Comparison of ENCODE assay signal across 12 mouse cellular contexts in the genomic region with DNA sequence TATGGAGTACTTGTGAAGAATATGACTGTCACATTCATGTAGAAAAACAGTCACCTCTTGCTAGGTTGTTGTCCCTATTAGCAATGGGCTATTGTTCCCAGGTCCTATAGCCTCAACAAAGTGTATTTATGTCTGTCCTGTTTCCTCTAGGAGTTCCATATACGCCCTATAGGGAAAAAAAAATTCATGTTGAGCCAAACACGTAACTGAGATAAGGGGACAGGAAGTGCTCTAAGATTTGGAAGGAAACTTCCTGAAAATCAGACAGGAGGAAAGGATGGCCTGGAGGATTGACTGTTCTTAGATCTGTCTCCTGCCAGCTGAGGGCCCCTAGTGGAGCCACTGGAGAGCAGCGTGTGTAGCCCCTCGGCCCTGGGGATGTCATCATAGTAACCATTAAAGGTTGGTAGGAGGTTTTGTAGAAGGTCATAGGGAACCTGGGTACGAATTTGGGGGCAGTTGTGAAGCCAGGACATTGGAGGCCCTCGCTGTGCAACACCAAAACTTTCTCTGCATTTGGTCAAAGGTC. TPM values are rescaled to one million over a fixed set of nuclear protein-coding genes. Genes with fewer than 3 reads are reported as not detected.
DNase-seq lines count a peak whose midpoint lies in the region; ATAC-seq and TF ChIP-seq lines count a peak whose summit lies in the region.
"Had no signal": no experiment of that assay in that cellular context is flagged by ENCODE, and none has a peak within 500 bp of the region (broad histone marks: within the 10 kb centered on the region; RNA-seq: fewer than 3 reads in every experiment).

No protein-coding gene starts in this region.

- peaks cover 8% of the 10 kb centered on the region; the same call in 1 of the 2 replicates for H3K4me1 ChIP-seq in liver, adult 2 months (ENCODE audit: control insufficient read depth, insufficient read depth, low read length)

- H3K4me3 ChIP-seq in liver, adult 2 months (ENCODE audit: insufficient read depth, low read depth, low read length), result no peak overlapping the region
- H3K4me3 ChIP-seq: embryonic facial prominence, embryonic 10.5 days; forebrain, embryonic 10.5 days; hindbrain, embryonic 12.5 days; limb, embryonic 15.5 days had no signal

- no peaks in the 10 kb centered on the region for H3K27me3 ChIP-seq in liver, adult 2 months (ENCODE audit: control insufficient read depth, insufficient read depth, low read length)
- no peaks in the 10 kb centered on the region for H3K27me3 ChIP-seq in Patski
- H3K27me3 ChIP-seq: hindbrain, embryonic 12.5 days; limb, embryonic 15.5 days had no signal

- intact Hi-C loops in heart, postnatal 25 days (cut with DNase I), result no loop called here

- H3K9ac ChIP-seq in liver, adult 2 months (ENCODE audit: low read depth, low read length), result no peak overlapping the region
- H3K9ac ChIP-seq: hindbrain, embryonic 12.5 days; limb, embryonic 15.5 days had no signal

- no peak overlapping the region for H3K27ac ChIP-seq in liver, adult 2 months (replicated peaks; ENCODE audit: insufficient read depth, low read depth, low read length)
- H3K27ac ChIP-seq: embryonic facial prominence, embryonic 10.5 days; forebrain, embryonic 10.5 days; hindbrain, embryonic 12.5 days; limb, embryonic 15.5 days had no signal

- peak; percentile 34 for TF ChIP-seq CTCF in liver, adult 2 months (IDR thresholded peaks at IDR 0.05; ENCODE audit: low read depth, low read length)
- peak; percentile 35 for TF ChIP-seq CTCF in Patski (IDR thresholded peaks at IDR 0.05)

- H3K36me3 ChIP-seq in liver, adult 2 months (ENCODE audit: control insufficient read depth, insufficient read depth, low read length), result no peaks in the 10 kb centered on the region
- H3K36me3 ChIP-seq: embryonic facial prominence, embryonic 10.5 days; forebrain, embryonic 10.5 days; hindbrain, embryonic 12.5 days; limb, embryonic 15.5 days had no signal

- in situ Hi-C loops in Patski (cut with MboI; ENCODE audit: low pct_unique_long_range_greater_than_20kb), result no loop called here

- no peak for ATAC-seq in Patski

- CTCF ChIA-PET in Patski (lab: Charles Lee), result interaction anchor here (1.2 kb wide), 1 partner anchor 260 kb away, joined by 3 read pairs; no protein-coding TSS in a partner anchor

- TF ChIP-seq POLR2A in liver, adult 2 months (IDR thresholded peaks at IDR 0.05; ENCODE audit: extremely low read depth, insufficient read depth, low read length), result no peak

- peak; percentile 21 for DNase-seq in heart, postnatal 4 days
- DNase-seq in heart, postnatal 25 days (ENCODE audit: low spot score), result no peak
- no peak for DNase-seq in liver, adult 2 months (ENCODE audit: extremely low read depth, low read depth, low spot score)
- no peak for DNase-seq in liver
- no peak for DNase-seq in Patski (ENCODE audit: low read depth, low spot score)
- DNase-seq in lung, postnatal 14 days, result peak; percentile 13
- no peak for DNase-seq in spleen, adult 12 weeks (ENCODE audit: low spot score)
- DNase-seq: cerebellum, adult 8-10 months had no signal

- 54% methylated on average over 6 of the region's 6 CpGs for WGBS in liver, adult 2 months

- no peaks in the 10 kb centered on the region for H3K79me2 ChIP-seq in liver, adult 2 months (ENCODE audit: control insufficient read depth, insufficient read depth, low read length)

- POLR2A ChIA-PET in Patski (lab: Charles Lee), result no interaction called here

RNA-seq across cellular contexts. Expression of gene Slc46a3, which starts 20.5 kb away (rescaled TPM):
- total RNA-seq in heart, postnatal 4 days (2021), result 1 to 10 TPM; 3.1 to 3.7 TPM
- 10 to 100 TPM; 11.7 to 12.7 TPM for total RNA-seq in heart, postnatal 25 days (2021)
- 38.0 and 58.3 TPM in 2 replicates for total RNA-seq in liver, adult 2 months (2014; rRNA removed)
- 72.7 and 88.3 TPM in 2 replicates for polyA plus RNA-seq in liver, adult 2 months (2012; rRNA removed)
- polyA plus RNA-seq in Patski (2021), result 4.6 TPM

RNA-seq across cellular contexts. Expression of gene Mtus2, which starts 42.0 kb away (rescaled TPM):
- total RNA-seq in heart, postnatal 4 days (2021), result 100 to 1,000 TPM; 116 to 127 TPM
- total RNA-seq in heart, postnatal 25 days (2021), result 100 to 1,000 TPM in 1 of 2 experiments, 10 to 100 TPM in 1; 98.1 to 109 TPM
- 0.18 and 0.94 TPM in 2 replicates for total RNA-seq in liver, adult 2 months (2014; rRNA removed)
- polyA plus RNA-seq in liver, adult 2 months (2012; rRNA removed), result 0.66 and 2.0 TPM in 2 replicates
- polyA plus RNA-seq in Patski (2021), result 1.3 TPM

RNA-seq across cellular contexts. Expression of gene Pomp, which starts 54.8 kb away (rescaled TPM):
- 100 to 1,000 TPM; 129 to 148 TPM for total RNA-seq in heart, postnatal 4 days (2021)
- 100 to 1,000 TPM; 129 to 142 TPM for total RNA-seq in heart, postnatal 25 days (2021)
- 159 and 233 TPM in 2 replicates for total RNA-seq in liver, adult 2 months (2014; rRNA removed)
- 71.0 and 101 TPM in 2 replicates for polyA plus RNA-seq in liver, adult 2 months (2012; rRNA removed)
- 392 TPM for polyA plus RNA-seq in Patski (2021)

Comparison
In these comparisons a context has a peak if more than half of its experiments do, and no peak if none do; other contexts are left out.
1. DNase-seq: peak in heart, postnatal 4 days (single experiment) and lung, postnatal 14 days (single experiment); none in heart, postnatal 25 days (single experiment), liver, adult 2 months (single experiment), liver (single experiment), Patski (single experiment) and spleen, adult 12 weeks (single experiment).
2. RNA of gene Mtus2, which starts 42.0 kb away (total RNA-seq): 116 to 127 TPM in heart, postnatal 4 days and 98.1 to 109 TPM in heart, postnatal 25 days; 0.18 to 0.94 TPM in liver, adult 2 months; every median in the first group is over 10 times any median in the second.